ENCODE assay signal across 14 mouse cellular contexts in genomic region chr13:59718857-59719440, GRCm38 (mm10). TPM values are rescaled to one million over a fixed set of nuclear protein-coding genes. Genes with fewer than 3 reads are reported as not detected.
DNase-seq lines count a peak whose midpoint lies in the region; ATAC-seq and TF ChIP-seq lines count a peak whose summit lies in the region.
"Not testable (repeated sequence)": the region's sequence is repeated elsewhere in the genome, so short reads cannot be mapped to it uniquely, and the experiment has no call there.
"Had no signal": no experiment of that assay in that cellular context is flagged by ENCODE, and none has a peak within 500 bp of the region (broad histone marks: within the 10 kb centered on the region; RNA-seq: fewer than 3 reads in every experiment).

No protein-coding gene starts in this region.

- WGBS in heart, postnatal 0 days, result 36% methylated on average over 6 of the region's 6 CpGs
- WGBS in intestine, embryonic 16.5 days, result 23% methylated on average over 6 of the region's 6 CpGs
- WGBS in midbrain, embryonic 11.5 days, result 40% methylated on average over 6 of the region's 6 CpGs

- not testable (repeated sequence) for TF ChIP-seq EP300 in heart, postnatal 0 days (IDR thresholded peaks at IDR 0.05; ENCODE audit: low read depth)

- H3K27ac ChIP-seq in heart, postnatal 0 days (ENCODE audit: low read depth); intestine, embryonic 16.5 days (ENCODE audit: low read length); midbrain, embryonic 11.5 days (ENCODE audit: low read depth, low read length): not testable (repeated sequence)

- not testable (repeated sequence) for H3K9me3 ChIP-seq in heart, postnatal 0 days (replicated peaks; ENCODE audit: control insufficient read depth, low read length); intestine, embryonic 16.5 days (ENCODE audit: control insufficient read depth, low read length); midbrain, embryonic 11.5 days (ENCODE audit: control insufficient read depth, low read length)

- not testable (repeated sequence) for H3K27me3 ChIP-seq in heart, postnatal 0 days (ENCODE audit: control insufficient read depth, insufficient read depth, low read length); intestine, embryonic 16.5 days (replicated peaks; ENCODE audit: control insufficient read depth, insufficient read depth, low read length); midbrain, embryonic 11.5 days (ENCODE audit: control insufficient read depth, insufficient read depth, low read length)

- TF ChIP-seq CTCF in heart, postnatal 0 days (IDR thresholded peaks at IDR 0.05; ENCODE audit: low read depth), result not testable (repeated sequence)

- not testable (repeated sequence) for H3K9ac ChIP-seq in heart, postnatal 0 days (replicated peaks; ENCODE audit: low read depth, low read length); intestine, embryonic 16.5 days (ENCODE audit: low read depth, low read length); midbrain, embryonic 11.5 days (ENCODE audit: low read length)

- ATAC-seq in granulocyte monocyte progenitor cell, adult 5-6 weeks (replicated peaks; ENCODE audit: poor library complexity, severe bottlenecking), result peak; percentile 22; the same call in 1 of the 2 replicates
- ATAC-seq in heart, postnatal 0 days (ENCODE audit: insufficient read depth, low read depth), result peak; percentile 51; the same call in 1 of the 2 replicates
- ATAC-seq in intestine, embryonic 16.5 days, result peak; percentile 64; the same call in 1 of the 2 replicates
- ATAC-seq in midbrain, embryonic 11.5 days (ENCODE audit: low FRiP score), result not testable (repeated sequence)

- DNase-seq in adrenal gland, postnatal 10 days, result peak; percentile 18
- DNase-seq in heart, postnatal 0 days (ENCODE audit: low spot score), result peak; percentile 32
- DNase-seq in kidney, postnatal 36 days, result peak; percentile 32 to 54
- peak; percentile 28 to 47 for DNase-seq in lung, adult 18-20 months
- peak; percentile 81 for DNase-seq in midbrain, embryonic 11.5 days (ENCODE audit: low spot score, missing footprints)

- not testable (repeated sequence) for H3K4me2 ChIP-seq in heart, postnatal 0 days (ENCODE audit: low read depth, low read length); intestine, embryonic 16.5 days (ENCODE audit: low read depth, low read length); midbrain, embryonic 11.5 days

- H3K4me3 ChIP-seq in heart, postnatal 0 days (ENCODE audit: low read depth, low read length); intestine, embryonic 16.5 days (ENCODE audit: low read length); midbrain, embryonic 11.5 days (ENCODE audit: low read depth, low read length): not testable (repeated sequence)

- not testable (repeated sequence) for H3K36me3 ChIP-seq in heart, postnatal 0 days (replicated peaks; ENCODE audit: control insufficient read depth, insufficient read depth, low read length); intestine, embryonic 16.5 days (ENCODE audit: control insufficient read depth, insufficient read depth, low read length); midbrain, embryonic 11.5 days (ENCODE audit: control insufficient read depth, insufficient read depth, low read length)

- H3K4me1 ChIP-seq in heart, postnatal 0 days (ENCODE audit: control insufficient read depth, insufficient read depth); intestine, embryonic 16.5 days (ENCODE audit: control insufficient read depth, insufficient read depth, low read length); midbrain, embryonic 11.5 days (ENCODE audit: control insufficient read depth, insufficient read depth, low read length): not testable (repeated sequence)

RNA-seq across cellular contexts. Expression of gene Spata31d1b, which starts 6.9 kb away (rescaled TPM):
- not detected for total RNA-seq in adrenal gland, postnatal 10 days (2021)
- total RNA-seq in granulocyte monocyte progenitor cell, adult 5-6 weeks (2014; fragmentation: Nextera tagmentation), result not detected in 2 replicates
- not detected in 2 replicates for total RNA-seq in granulocyte monocyte progenitor cell, adult 5-6 weeks (2017)
- not detected in 2 replicates for total RNA-seq in heart, postnatal 0 days (2014; rRNA removed; ENCODE audit: low replicate concordance)
- not detected in 2 replicates for polyA plus RNA-seq in heart, postnatal 0 days (2015; fragmentation: Nextera tagmentation; extraction: Ambion mirVana)
- not detected in 2 replicates for polyA plus RNA-seq in intestine, embryonic 16.5 days (2015; fragmentation: Nextera tagmentation; extraction: Ambion mirVana)
- 0.05 TPM in 1 of 2 replicates, not detected in the other for polyA plus RNA-seq in midbrain, embryonic 11.5 days (2014; fragmentation: Nextera tagmentation; extraction: Ambion mirVana)
- total RNA-seq: adrenal gland, adult 18-20 months; heart, postnatal 36 days had no signal
- polyA plus RNA-seq: forebrain, embryonic 13.5 days; kidney, embryonic 14.5 days; limb, embryonic 11.5 days; myocyte had no signal

RNA-seq across cellular contexts. Expression of gene Spata31d1a, which starts 8.8 kb away (rescaled TPM):
- not detected for total RNA-seq in adrenal gland, postnatal 10 days (2021)
- total RNA-seq in granulocyte monocyte progenitor cell, adult 5-6 weeks (2014; fragmentation: Nextera tagmentation), result not detected in 2 replicates
- total RNA-seq in granulocyte monocyte progenitor cell, adult 5-6 weeks (2017), result not detected in 2 replicates
- not detected in 2 replicates for total RNA-seq in heart, postnatal 0 days (2014; rRNA removed; ENCODE audit: low replicate concordance)
- not detected in 2 replicates for polyA plus RNA-seq in heart, postnatal 0 days (2015; fragmentation: Nextera tagmentation; extraction: Ambion mirVana)
- polyA plus RNA-seq in intestine, embryonic 16.5 days (2015; fragmentation: Nextera tagmentation; extraction: Ambion mirVana), result not detected in 2 replicates
- polyA plus RNA-seq in midbrain, embryonic 11.5 days (2014; fragmentation: Nextera tagmentation; extraction: Ambion mirVana), result not detected in 2 replicates
- total RNA-seq: adrenal gland, adult 18-20 months; heart, postnatal 36 days had no signal
- polyA plus RNA-seq: limb, embryonic 11.5 days; myocyte had no signal

RNA-seq across cellular contexts. Expression of gene Spata31d1d, which starts 12.6 kb away (rescaled TPM):
- not detected for total RNA-seq in adrenal gland, postnatal 10 days (2021)
- not detected in 2 replicates for total RNA-seq in granulocyte monocyte progenitor cell, adult 5-6 weeks (2014; fragmentation: Nextera tagmentation)
- total RNA-seq in granulocyte monocyte progenitor cell, adult 5-6 weeks (2017), result not detected in 2 replicates
- total RNA-seq in heart, postnatal 0 days (2014; rRNA removed; ENCODE audit: low replicate concordance), result not detected in 2 replicates
- polyA plus RNA-seq in heart, postnatal 0 days (2015; fragmentation: Nextera tagmentation; extraction: Ambion mirVana), result not detected in 2 replicates
- polyA plus RNA-seq in intestine, embryonic 16.5 days (2015; fragmentation: Nextera tagmentation; extraction: Ambion mirVana), result not detected in 2 replicates
- polyA plus RNA-seq in midbrain, embryonic 11.5 days (2014; fragmentation: Nextera tagmentation; extraction: Ambion mirVana), result not detected in 2 replicates
- total RNA-seq: adrenal gland, adult 18-20 months; heart, postnatal 36 days; layer of hippocampus, postnatal 36 days had no signal
- polyA plus RNA-seq: forebrain, embryonic 13.5 days; kidney, embryonic 14.5 days; limb, embryonic 11.5 days; myocyte had no signal

RNA-seq across cellular contexts. Expression of gene 4921517D22Rik, which starts 25.0 kb away (rescaled TPM):
- total RNA-seq in adrenal gland, postnatal 10 days (2021), result not detected
- total RNA-seq in granulocyte monocyte progenitor cell, adult 5-6 weeks (2014; fragmentation: Nextera tagmentation), result not detected in 2 replicates
- not detected in 2 replicates for total RNA-seq in granulocyte monocyte progenitor cell, adult 5-6 weeks (2017)
- not detected in 2 replicates for total RNA-seq in heart, postnatal 0 days (2014; rRNA removed; ENCODE audit: low replicate concordance)
- not detected in 2 replicates for polyA plus RNA-seq in heart, postnatal 0 days (2015; fragmentation: Nextera tagmentation; extraction: Ambion mirVana)
- not detected in 2 replicates for polyA plus RNA-seq in intestine, embryonic 16.5 days (2015; fragmentation: Nextera tagmentation; extraction: Ambion mirVana)
- not detected in 2 replicates for polyA plus RNA-seq in midbrain, embryonic 11.5 days (2014; fragmentation: Nextera tagmentation; extraction: Ambion mirVana)
- total RNA-seq: adrenal gland, adult 18-20 months; heart, postnatal 36 days; layer of hippocampus, postnatal 36 days had no signal
- polyA plus RNA-seq: forebrain, embryonic 13.5 days; kidney, embryonic 14.5 days; limb, embryonic 11.5 days; myocyte had no signal

RNA-seq across cellular contexts. Expression of gene 1700014D04Rik, which starts 27.6 kb away (rescaled TPM):
- not detected for total RNA-seq in adrenal gland, postnatal 10 days (2021)
- total RNA-seq in granulocyte monocyte progenitor cell, adult 5-6 weeks (2014; fragmentation: Nextera tagmentation), result not detected in 2 replicates
- total RNA-seq in granulocyte monocyte progenitor cell, adult 5-6 weeks (2017), result not detected in 2 replicates
- total RNA-seq in heart, postnatal 0 days (2014; rRNA removed; ENCODE audit: low replicate concordance), result not detected in 2 replicates
- polyA plus RNA-seq in heart, postnatal 0 days (2015; fragmentation: Nextera tagmentation; extraction: Ambion mirVana), result 0.18 TPM in 1 of 2 replicates, not detected in the other
- not detected in 2 replicates for polyA plus RNA-seq in intestine, embryonic 16.5 days (2015; fragmentation: Nextera tagmentation; extraction: Ambion mirVana)
- 0.19 and 0.34 TPM in 2 replicates for polyA plus RNA-seq in midbrain, embryonic 11.5 days (2014; fragmentation: Nextera tagmentation; extraction: Ambion mirVana)
- total RNA-seq: adrenal gland, adult 18-20 months; heart, postnatal 36 days had no signal
- polyA plus RNA-seq: forebrain, embryonic 13.5 days; kidney, embryonic 14.5 days; limb, embryonic 11.5 days; myocyte had no signal

Comparison
In these comparisons a context has a peak if more than half of its experiments do, and no peak if none do; other contexts are left out.
1. DNase-seq: peak in every context shown above with its lines; median percentile 81 in midbrain, embryonic 11.5 days; 43 in kidney, postnatal 36 days; 38 in lung, adult 18-20 months; 32 in heart, postnatal 0 days; 18 in adrenal gland, postnatal 10 days.